13 mouse cellular contexts compared by ENCODE assay signal in the genomic region with DNA sequence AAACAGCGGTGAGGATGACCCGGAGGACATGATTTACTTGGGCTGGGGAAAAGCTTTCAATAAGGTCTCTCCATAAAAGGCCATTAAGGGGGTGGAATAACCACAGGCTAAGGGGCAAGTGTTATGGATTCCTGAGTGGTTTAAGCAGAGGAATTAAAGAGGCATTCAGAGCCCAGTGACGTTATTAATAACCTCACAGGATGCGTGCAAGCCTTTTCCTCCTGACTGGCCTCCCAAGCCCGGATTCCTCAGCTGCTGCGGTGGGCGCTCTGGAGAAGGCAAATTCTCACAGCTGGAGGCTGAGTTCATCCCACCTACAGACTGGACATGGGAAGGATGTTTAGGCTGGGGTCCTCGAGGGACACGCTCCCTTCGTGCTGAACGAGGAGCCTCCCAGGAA. TPM values are rescaled to one million over a fixed set of nuclear protein-coding genes. Genes with fewer than 3 reads are reported as not detected.
DNase-seq lines count a peak whose midpoint lies in the region; ATAC-seq and TF ChIP-seq lines count a peak whose summit lies in the region.
"Had no signal": no experiment of that assay in that cellular context is flagged by ENCODE, and none has a peak within 500 bp of the region (broad histone marks: within the 10 kb centered on the region; RNA-seq: fewer than 3 reads in every experiment).

No protein-coding gene starts in this region.

- H3K27ac ChIP-seq in forebrain, embryonic 12.5 days = no peak overlapping the region
- H3K27ac ChIP-seq in forebrain, embryonic 15.5 days (replicated peaks) = no peak overlapping the region
- peak overlapping the region; percentile 63 for H3K27ac ChIP-seq in midbrain, embryonic 10.5 days (replicated peaks)
- no peak overlapping the region for H3K27ac ChIP-seq in midbrain, postnatal 0 days (ENCODE audit: low read depth, low read length)
- no peak overlapping the region for H3K27ac ChIP-seq in hindbrain, embryonic 16.5 days (ENCODE audit: low read depth, low read length)
- H3K27ac ChIP-seq in neural tube, embryonic 13.5 days (replicated peaks) = peak overlapping the region; percentile 53
- H3K27ac ChIP-seq: liver, embryonic 15.5 days had no signal

- TF ChIP-seq CTCF in midbrain, postnatal 0 days (IDR thresholded peaks at IDR 0.05) = no peak

- no peak for ATAC-seq in forebrain, embryonic 12.5 days (ENCODE audit: low FRiP score)
- ATAC-seq in forebrain, embryonic 15.5 days (replicated peaks) = no peak
- ATAC-seq in midbrain, postnatal 0 days (ENCODE audit: low FRiP score) = no peak
- ATAC-seq in hindbrain, embryonic 16.5 days = no peak; the same call in 1 of the 2 replicates
- ATAC-seq in neural tube, embryonic 13.5 days (ENCODE audit: low read depth) = no peak

- H3K4me1 ChIP-seq in forebrain, embryonic 12.5 days = peaks cover 33% of the 10 kb centered on the region
- H3K4me1 ChIP-seq in forebrain, embryonic 15.5 days = peaks cover 26% of the 10 kb centered on the region
- peaks cover 80% of the 10 kb centered on the region for H3K4me1 ChIP-seq in midbrain, embryonic 10.5 days
- peaks cover 14% of the 10 kb centered on the region; the same call in 1 of the 2 replicates for H3K4me1 ChIP-seq in midbrain, postnatal 0 days (ENCODE audit: insufficient read depth, low read length)
- H3K4me1 ChIP-seq in hindbrain, embryonic 16.5 days (ENCODE audit: control insufficient read depth, insufficient read depth, low read depth, low read length) = peaks cover 21% of the 10 kb centered on the region
- peaks cover 64% of the 10 kb centered on the region for H3K4me1 ChIP-seq in neural tube, embryonic 13.5 days (replicated peaks)
- H3K4me1 ChIP-seq: liver, embryonic 15.5 days had no signal

- peak overlapping the region; percentile 10; the same call in 1 of the 2 replicates for H3K4me2 ChIP-seq in forebrain, embryonic 12.5 days
- no peak overlapping the region for H3K4me2 ChIP-seq in forebrain, embryonic 15.5 days (replicated peaks)
- no peak overlapping the region for H3K4me2 ChIP-seq in midbrain, postnatal 0 days (ENCODE audit: low read depth, low read length, poor library complexity, severe bottlenecking)
- H3K4me2 ChIP-seq in hindbrain, embryonic 16.5 days (ENCODE audit: low read length) = peak overlapping the region; percentile 8; the same call in 1 of the 2 replicates
- H3K4me2 ChIP-seq in neural tube, embryonic 13.5 days = peak overlapping the region; percentile 26
- H3K4me2 ChIP-seq: liver, embryonic 15.5 days had no signal

- no peak overlapping the region for H3K9ac ChIP-seq in forebrain, embryonic 12.5 days
- H3K9ac ChIP-seq in forebrain, embryonic 15.5 days (replicated peaks) = no peak overlapping the region
- no peak overlapping the region for H3K9ac ChIP-seq in midbrain, postnatal 0 days (replicated peaks; ENCODE audit: low read length, poor library complexity, severe bottlenecking)
- no peak overlapping the region for H3K9ac ChIP-seq in hindbrain, embryonic 16.5 days (ENCODE audit: low read depth, low read length)
- H3K9ac ChIP-seq in neural tube, embryonic 13.5 days = peak overlapping the region; percentile 22; the same call in 1 of the 2 replicates
- H3K9ac ChIP-seq: liver, embryonic 15.5 days had no signal

- no peak overlapping the region for H3K4me3 ChIP-seq in forebrain, embryonic 12.5 days (replicated peaks)
- H3K4me3 ChIP-seq in forebrain, embryonic 15.5 days = no peak overlapping the region
- peak overlapping the region; percentile 34 for H3K4me3 ChIP-seq in midbrain, embryonic 10.5 days
- no peak overlapping the region for H3K4me3 ChIP-seq in midbrain, postnatal 0 days (ENCODE audit: low read depth, low read length)
- H3K4me3 ChIP-seq in hindbrain, embryonic 16.5 days (ENCODE audit: low read length) = no peak overlapping the region
- H3K4me3 ChIP-seq in neural tube, embryonic 13.5 days = no peak overlapping the region
- H3K4me3 ChIP-seq: liver, embryonic 15.5 days had no signal

- no peaks in the 10 kb centered on the region for H3K9me3 ChIP-seq in forebrain, embryonic 12.5 days
- H3K9me3 ChIP-seq in forebrain, embryonic 15.5 days = no peaks in the 10 kb centered on the region
- H3K9me3 ChIP-seq in midbrain, embryonic 10.5 days (replicated peaks) = no peaks in the 10 kb centered on the region
- no peaks in the 10 kb centered on the region for H3K9me3 ChIP-seq in midbrain, postnatal 0 days (ENCODE audit: low read length)
- no peaks in the 10 kb centered on the region for H3K9me3 ChIP-seq in hindbrain, embryonic 16.5 days (ENCODE audit: control insufficient read depth, low read length)
- no peaks in the 10 kb centered on the region for H3K9me3 ChIP-seq in neural tube, embryonic 13.5 days
- H3K9me3 ChIP-seq: liver, embryonic 15.5 days had no signal

- peak; percentile 46 for DNase-seq in midbrain, embryonic 10.5 days (ENCODE audit: low spot score)
- DNase-seq in midbrain, postnatal 0 days (ENCODE audit: low spot score) = no peak
- no peak for DNase-seq in layer of hippocampus, postnatal 36 days
- no peak for DNase-seq in adrenal gland, postnatal 10 days
- DNase-seq: adrenal gland, postnatal 14 days; cerebellum, adult 11 months; gastrocnemius, postnatal 36 days; heart, postnatal 4 days had no signal

- peaks cover 70% of the 10 kb centered on the region for H3K27me3 ChIP-seq in forebrain, embryonic 12.5 days
- H3K27me3 ChIP-seq in forebrain, embryonic 15.5 days = peaks cover 19% of the 10 kb centered on the region
- peaks cover 79% of the 10 kb centered on the region for H3K27me3 ChIP-seq in midbrain, embryonic 10.5 days (ENCODE audit: low read depth, poor library complexity, severe bottlenecking)
- no peaks in the 10 kb centered on the region for H3K27me3 ChIP-seq in midbrain, postnatal 0 days (ENCODE audit: insufficient read depth, low read length)
- no peaks in the 10 kb centered on the region for H3K27me3 ChIP-seq in hindbrain, embryonic 16.5 days (replicated peaks; ENCODE audit: control insufficient read depth, insufficient read depth, low read length)
- peaks cover 14% of the 10 kb centered on the region for H3K27me3 ChIP-seq in neural tube, embryonic 13.5 days

- WGBS in forebrain, embryonic 12.5 days = 9% methylated on average over 11 of the region's 11 CpGs
- WGBS in forebrain, embryonic 15.5 days = 9% methylated on average over 11 of the region's 11 CpGs
- 8% methylated on average over 11 of the region's 11 CpGs for WGBS in midbrain, embryonic 10.5 days
- WGBS in midbrain, postnatal 0 days = 16% methylated on average over 11 of the region's 11 CpGs
- WGBS in hindbrain, embryonic 16.5 days = 13% methylated on average over 11 of the region's 11 CpGs
- WGBS in neural tube, embryonic 13.5 days = 5% methylated on average over 11 of the region's 11 CpGs

- H3K36me3 ChIP-seq in forebrain, embryonic 12.5 days (replicated peaks) = no peaks in the 10 kb centered on the region
- no peaks in the 10 kb centered on the region for H3K36me3 ChIP-seq in forebrain, embryonic 15.5 days
- no peaks in the 10 kb centered on the region for H3K36me3 ChIP-seq in midbrain, embryonic 10.5 days
- no peaks in the 10 kb centered on the region for H3K36me3 ChIP-seq in midbrain, postnatal 0 days (ENCODE audit: insufficient read depth, low read length)
- H3K36me3 ChIP-seq in hindbrain, embryonic 16.5 days (ENCODE audit: control insufficient read depth, insufficient read depth, low read length) = no peaks in the 10 kb centered on the region
- H3K36me3 ChIP-seq in neural tube, embryonic 13.5 days = no peaks in the 10 kb centered on the region
- H3K36me3 ChIP-seq: liver, embryonic 15.5 days had no signal

RNA-seq across cellular contexts. Expression of gene Ubiad1, which starts 39.8 kb away (rescaled TPM):
- polyA plus RNA-seq in forebrain, embryonic 12.5 days (2016; fragmentation: Nextera tagmentation; extraction: Ambion mirVana) = 19.1 and 20.8 TPM in 2 replicates
- polyA plus RNA-seq in forebrain, embryonic 15.5 days (2015; fragmentation: Nextera tagmentation; extraction: Ambion mirVana) = 18.4 and 19.0 TPM in 2 replicates
- 26.2 and 28.3 TPM in 2 replicates for polyA plus RNA-seq in midbrain, embryonic 10.5 days (2016; fragmentation: Nextera tagmentation; extraction: Ambion mirVana)
- total RNA-seq in midbrain, postnatal 0 days (2014; rRNA removed) = 16.0 and 19.8 TPM in 2 replicates
- polyA plus RNA-seq in midbrain, postnatal 0 days (2015; fragmentation: Nextera tagmentation; extraction: Ambion mirVana) = 12.7 and 14.6 TPM in 2 replicates
- polyA plus RNA-seq in hindbrain, embryonic 16.5 days (2015; fragmentation: Nextera tagmentation; extraction: Ambion mirVana) = 19.6 and 20.6 TPM in 2 replicates
- polyA plus RNA-seq in neural tube, embryonic 13.5 days (2015; fragmentation: Nextera tagmentation; extraction: Ambion mirVana) = 15.0 and 19.0 TPM in 2 replicates
- 1 to 10 TPM; 7.9 to 8.4 TPM for total RNA-seq in layer of hippocampus, postnatal 36 days (2021)
- total RNA-seq in adrenal gland, postnatal 10 days (2021) = 10 to 100 TPM; 17.6 to 18.5 TPM

RNA-seq across cellular contexts. Expression of gene Mtor, which starts 43.7 kb away (rescaled TPM):
- 31.2 and 35.1 TPM in 2 replicates for polyA plus RNA-seq in forebrain, embryonic 12.5 days (2016; fragmentation: Nextera tagmentation; extraction: Ambion mirVana)
- polyA plus RNA-seq in forebrain, embryonic 15.5 days (2015; fragmentation: Nextera tagmentation; extraction: Ambion mirVana) = 22.6 and 25.1 TPM in 2 replicates
- 20.8 and 25.6 TPM in 2 replicates for polyA plus RNA-seq in midbrain, embryonic 10.5 days (2016; fragmentation: Nextera tagmentation; extraction: Ambion mirVana)
- 54.5 and 59.6 TPM in 2 replicates for total RNA-seq in midbrain, postnatal 0 days (2014; rRNA removed)
- 24.3 and 27.8 TPM in 2 replicates for polyA plus RNA-seq in midbrain, postnatal 0 days (2015; fragmentation: Nextera tagmentation; extraction: Ambion mirVana)
- 20.6 and 22.7 TPM in 2 replicates for polyA plus RNA-seq in hindbrain, embryonic 16.5 days (2015; fragmentation: Nextera tagmentation; extraction: Ambion mirVana)
- polyA plus RNA-seq in neural tube, embryonic 13.5 days (2015; fragmentation: Nextera tagmentation; extraction: Ambion mirVana) = 21.4 and 23.0 TPM in 2 replicates
- 10 to 100 TPM; 80.7 to 85.9 TPM for total RNA-seq in layer of hippocampus, postnatal 36 days (2021)
- 10 to 100 TPM; 68.4 to 77.9 TPM for total RNA-seq in adrenal gland, postnatal 10 days (2021)

Comparison
In these comparisons a context has a peak if more than half of its experiments do, and no peak if none do; other contexts are left out.
1. H3K27ac ChIP-seq: peak in midbrain, embryonic 10.5 days (single experiment) and neural tube, embryonic 13.5 days (single experiment); none in forebrain, embryonic 12.5 days (single experiment), forebrain, embryonic 15.5 days (single experiment), midbrain, postnatal 0 days (single experiment) and hindbrain, embryonic 16.5 days (single experiment).
2. H3K4me2 ChIP-seq: peak in forebrain, embryonic 12.5 days (single experiment), hindbrain, embryonic 16.5 days (single experiment) and neural tube, embryonic 13.5 days (single experiment); none in forebrain, embryonic 15.5 days (single experiment) and midbrain, postnatal 0 days (single experiment).